Mouse (Mus musculus): Measurements from ENCODE around the gene Gcnt2. TPM values are rescaled to one million over a fixed set of nuclear protein-coding genes. Genes with fewer than 3 reads are reported as not detected.

The Gcnt2 gene
- 7.3 and 8.2 TPM in 2 replicates for polyA plus RNA-seq (2015; fragmentation: Nextera tagmentation; extraction: Ambion mirVana)

GRCm38 (mm10) chr13:40859652-40860399 is at the start of gene Gcnt2:
Gene Gcnt2, plus strand, starts transcription at chr13:40859754.

GRCm38 (mm10) chr13:41000926-41001639 is 141.5 kb downstream of the Gcnt2 start, which contains the start of gene Pak1ip1:
Gene Pak1ip1, plus strand, starts transcription at chr13:41001023.

Other genes with a start within 250 kb of the Gcnt2 start
- gene Tfap2a, start 121.4 kb upstream of the Gcnt2 start, polyA plus RNA-seq (2015; fragmentation: Nextera tagmentation; extraction: Ambion mirVana): not detected in 2 replicates
- gene Pak1ip1, start 141.3 kb downstream of the Gcnt2 start, polyA plus RNA-seq (2015; fragmentation: Nextera tagmentation; extraction: Ambion mirVana): 73.1 and 80.8 TPM in 2 replicates
- gene Tmem14c, start 156.5 kb downstream of the Gcnt2 start, polyA plus RNA-seq (2015; fragmentation: Nextera tagmentation; extraction: Ambion mirVana): 826 and 983 TPM in 2 replicates
- gene Mak, start 220.0 kb downstream of the Gcnt2 start, polyA plus RNA-seq (2015; fragmentation: Nextera tagmentation; extraction: Ambion mirVana): 0.04 and 0.08 TPM in 2 replicates